Mouse (Mus musculus) yolk sac, embryonic 10.5 days (tissue): ENCODE results near the gene Gm17657.
A peak's percentile ranks its signal among the peaks of the same experiment; 100 is the strongest.
"Not testable (repeated sequence)": the region's sequence is repeated elsewhere in the genome, so short reads cannot be mapped to it uniquely, and the experiment has no call there.

Experiments
- DNase-seq: peaks from one replicate; pipeline ENCODE4 v3.0.0-alpha.2; 2017; ENCODE audit warnings: low spot score

Gm17657 gene

DNA sequence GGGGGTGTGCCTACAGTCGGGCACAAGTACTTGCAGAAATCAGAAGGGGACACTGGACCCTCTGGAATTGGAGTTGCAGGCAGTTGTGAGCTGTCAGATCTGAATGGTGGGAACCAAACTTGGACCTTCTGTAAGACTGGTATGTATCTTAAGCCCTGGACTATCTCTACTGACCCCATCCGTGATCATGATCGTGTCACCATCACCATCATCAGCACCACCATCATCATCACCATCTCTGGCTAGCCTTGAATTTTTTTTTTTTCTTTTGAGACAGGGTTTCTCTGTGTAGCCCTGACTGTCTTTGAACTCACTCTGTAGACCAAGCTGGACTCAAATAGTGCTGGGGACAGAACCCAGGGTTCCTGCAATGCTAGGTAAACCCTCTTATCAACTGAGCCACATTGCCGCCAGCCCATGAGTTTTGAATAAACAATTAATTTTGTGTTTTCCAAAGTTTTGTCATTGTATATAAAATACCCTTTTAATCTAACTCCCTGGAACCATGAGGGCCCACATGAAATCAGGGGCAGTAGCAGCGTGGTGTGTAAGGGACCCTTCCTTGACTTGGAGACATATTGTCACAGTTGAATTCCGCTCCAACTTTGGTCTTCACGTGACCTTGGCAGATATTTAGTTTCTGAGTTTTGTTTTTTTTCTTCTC, 47.3 kb downstream of the Gm17657 start:
- no peak for DNase-seq

DNA sequence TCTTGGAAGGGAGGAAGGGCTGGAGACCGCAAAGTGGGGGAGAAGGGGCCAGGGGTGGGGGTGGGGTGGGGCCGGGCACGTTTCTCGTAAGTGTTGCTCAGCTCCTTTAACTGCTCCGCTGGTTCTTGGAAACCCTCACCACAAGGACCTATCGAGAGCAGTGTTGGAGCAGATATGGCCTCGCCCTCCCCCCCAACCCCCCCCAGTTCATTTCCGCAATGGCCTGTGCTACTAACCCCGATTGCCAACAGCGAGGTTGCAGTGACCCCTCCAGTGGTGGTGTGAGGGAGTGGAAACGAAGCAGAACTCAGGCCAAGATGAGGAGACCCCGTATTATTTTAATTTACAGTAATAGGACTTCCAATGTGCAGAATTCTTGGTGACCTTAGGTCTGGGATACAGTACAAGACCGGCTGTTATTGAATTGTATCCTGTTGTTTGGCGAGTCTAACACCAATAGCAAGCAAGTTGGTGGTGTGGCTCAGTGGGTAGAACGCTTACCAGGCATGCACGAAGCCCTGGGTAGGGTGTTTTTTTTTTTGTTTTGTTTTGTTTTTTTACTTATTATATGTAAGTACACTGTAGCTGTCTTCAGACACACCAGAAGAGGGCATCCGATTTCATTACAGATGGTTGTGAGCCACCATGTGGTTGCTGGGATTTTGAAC, 48.5 kb downstream of the Gm17657 start:
- DNase-seq: peak; percentile 61

DNA sequence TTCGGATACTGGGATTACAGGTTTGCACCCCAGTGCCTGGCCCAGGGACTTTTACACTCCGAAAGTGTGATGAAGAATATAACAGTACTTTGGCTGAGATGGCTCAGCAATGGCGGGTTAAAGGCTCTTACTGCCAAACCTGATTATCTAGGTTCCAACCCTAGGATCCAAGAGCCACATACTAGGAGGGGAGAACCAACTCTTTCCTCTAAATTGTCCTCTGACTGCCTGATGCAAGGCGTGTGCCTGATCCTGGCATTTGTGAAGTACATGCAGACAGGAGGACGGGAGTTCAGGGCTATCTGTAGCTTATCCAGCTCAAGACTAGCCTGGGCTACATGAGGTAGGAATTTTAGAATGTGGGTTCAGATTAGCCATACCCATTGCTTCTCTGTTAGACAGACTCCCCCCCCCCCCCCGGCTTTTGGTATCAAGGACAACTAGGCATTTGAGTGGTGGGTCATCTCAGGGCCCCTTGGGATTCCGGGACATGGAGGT, 49.1 kb downstream of the Gm17657 start:
- DNase-seq: no peak

DNA sequence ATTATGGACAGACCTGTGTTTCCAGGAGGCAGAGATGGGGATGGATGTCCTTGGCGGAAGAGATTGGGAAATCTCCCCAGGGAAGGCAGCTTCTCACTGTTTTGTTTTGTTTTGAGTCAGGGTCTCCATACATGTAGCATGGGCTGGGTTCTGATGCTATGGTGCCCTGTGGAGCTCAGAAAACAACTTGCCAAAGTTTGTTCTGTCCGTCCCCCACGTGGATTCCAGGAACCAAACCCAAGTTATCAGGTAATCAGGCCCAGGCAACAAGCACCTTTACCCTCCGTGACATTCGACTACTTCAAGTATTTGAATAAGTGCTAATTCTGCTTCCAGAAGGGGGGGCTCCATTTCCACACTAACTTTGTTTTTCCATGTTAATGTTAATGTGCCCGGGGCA, 49.9 kb downstream of the Gm17657 start:
- DNase-seq: peak; percentile 77

DNA sequence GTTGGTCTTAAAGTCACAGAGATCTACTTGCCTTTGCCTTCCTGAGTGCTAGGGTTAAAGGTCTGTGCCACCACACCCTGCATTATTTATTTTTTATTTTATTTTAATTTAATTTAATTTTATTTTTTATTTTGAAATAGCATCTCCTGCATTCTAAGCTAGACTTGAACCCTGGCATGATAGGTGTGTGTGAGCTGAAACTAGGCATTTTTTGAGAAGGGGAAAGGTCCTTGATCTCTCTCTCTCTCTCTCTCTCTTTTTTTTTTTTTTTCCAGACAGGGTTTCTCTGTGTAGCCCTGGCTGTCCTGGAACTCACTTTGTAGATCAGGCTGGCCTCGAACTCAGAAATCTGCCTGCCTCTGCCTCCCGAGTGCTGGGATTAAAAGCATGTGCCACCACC, 50.5 kb downstream of the Gm17657 start:
- DNase-seq: not testable (repeated sequence)

DNA sequence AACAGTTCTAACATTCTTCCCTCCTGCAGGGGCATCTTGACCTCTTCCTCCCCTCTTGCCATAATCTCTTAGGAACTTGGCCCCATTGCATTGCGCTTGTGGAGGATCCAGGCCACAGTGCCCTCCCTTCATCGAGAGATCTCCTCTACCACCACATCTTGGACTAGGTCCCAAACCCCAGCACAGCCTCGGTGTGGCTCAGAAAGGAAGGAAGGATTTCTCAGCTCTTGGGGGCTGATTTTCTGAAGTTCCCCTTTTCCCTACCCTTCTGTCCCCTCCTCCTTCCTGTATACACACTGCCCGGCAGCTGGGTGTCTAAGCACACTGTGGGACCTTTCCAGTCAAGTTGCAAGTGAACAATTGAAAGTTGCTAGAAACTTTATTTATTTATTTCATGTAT, 51.4 kb downstream of the Gm17657 start:
- no peak for DNase-seq

DNA sequence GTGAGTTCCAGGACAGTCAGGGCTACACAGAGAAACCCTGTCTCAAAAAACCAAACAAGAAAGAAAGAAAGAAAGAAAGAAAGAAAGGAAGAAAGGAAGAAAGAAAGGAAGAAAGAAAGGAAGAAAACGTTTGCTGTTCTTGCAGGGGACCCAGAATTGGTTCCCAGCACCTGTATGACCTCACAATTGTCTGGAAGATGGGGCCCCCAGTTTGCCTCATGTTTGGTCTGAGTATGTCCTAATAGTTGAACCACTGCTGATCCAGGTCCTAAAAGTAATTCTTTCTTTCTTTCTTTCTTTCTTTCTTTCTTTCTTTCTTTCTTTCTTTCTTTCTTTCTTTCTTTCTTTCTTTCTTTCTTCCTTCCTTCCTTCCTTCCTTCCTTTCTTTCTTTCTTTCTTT, 52.0 kb downstream of the Gm17657 start:
- DNase-seq: not testable (repeated sequence)

DNA sequence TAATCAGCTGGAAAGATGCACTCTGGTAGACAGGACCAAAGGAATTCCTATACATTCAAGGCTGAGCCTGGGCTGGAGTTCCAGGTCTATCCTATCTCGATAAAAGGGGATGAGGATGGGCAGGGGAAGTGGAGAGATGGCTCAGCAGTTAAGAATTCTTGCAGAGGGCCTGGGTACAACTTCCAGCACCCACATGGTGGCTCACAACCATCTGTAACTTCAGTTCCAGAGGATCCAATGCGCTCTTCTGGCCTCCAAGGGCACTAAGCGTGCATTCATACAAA, 52.4 kb downstream of the Gm17657 start:
- DNase-seq: no peak

DNA sequence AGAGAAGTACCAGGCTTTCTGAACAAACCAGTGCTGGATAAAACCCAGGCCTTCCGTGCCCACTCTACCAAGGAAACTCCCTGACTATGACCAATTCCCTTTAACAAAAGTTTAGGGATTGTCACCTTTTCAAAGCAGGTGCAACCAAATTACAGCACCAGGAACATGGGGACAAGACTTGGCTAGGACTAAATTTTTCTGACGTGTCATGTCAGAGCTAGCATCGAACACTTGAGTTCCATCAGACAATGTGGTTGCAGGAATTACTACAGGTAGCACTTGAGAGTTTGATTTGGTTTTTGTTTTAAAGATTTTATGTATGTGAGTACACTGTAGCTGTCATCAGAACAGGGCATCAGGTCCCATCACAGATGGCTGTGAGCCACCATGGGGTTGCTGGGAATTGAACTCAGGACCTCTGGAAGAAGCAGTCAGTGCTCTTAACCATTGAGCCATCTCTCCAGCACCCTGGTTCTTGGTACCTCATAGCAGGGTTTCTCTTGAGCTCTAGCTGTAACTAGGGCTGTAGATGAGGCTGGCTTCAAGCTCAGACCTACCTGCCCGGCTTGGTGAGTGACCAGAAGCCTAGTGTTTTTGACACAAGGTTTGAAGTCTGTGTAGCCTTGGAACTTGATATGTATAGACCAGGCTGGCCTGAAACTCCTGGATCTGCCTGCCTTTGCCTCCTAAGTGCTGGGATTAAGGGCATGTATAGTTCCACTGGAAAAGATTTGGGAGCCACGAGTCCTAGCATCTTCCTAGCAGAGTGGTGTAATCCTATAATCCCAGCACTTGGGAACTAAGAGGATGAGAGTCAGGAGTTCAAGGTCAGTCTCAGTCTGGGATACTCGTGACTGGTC, 53.0 kb downstream of the Gm17657 start:
- DNase-seq: no peak

DNA sequence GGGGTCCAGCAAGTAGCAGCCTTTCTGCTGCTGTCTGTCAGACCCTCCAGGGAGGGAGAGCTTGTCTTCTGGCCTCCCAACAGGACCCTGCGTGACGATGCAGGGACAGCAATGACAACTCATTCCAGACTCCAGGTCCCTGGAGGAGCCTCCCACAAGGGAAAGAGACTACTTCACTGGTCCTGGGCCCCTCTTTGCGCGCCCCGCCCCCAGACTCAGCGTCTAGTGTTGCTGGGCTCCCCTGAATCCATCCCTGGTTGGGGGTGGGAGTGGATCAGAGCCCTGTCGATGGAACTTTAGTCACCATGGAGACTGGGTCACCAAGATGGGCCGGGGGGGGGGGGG, 54.7 kb downstream of the Gm17657 start:
- no peak for DNase-seq

DNA sequence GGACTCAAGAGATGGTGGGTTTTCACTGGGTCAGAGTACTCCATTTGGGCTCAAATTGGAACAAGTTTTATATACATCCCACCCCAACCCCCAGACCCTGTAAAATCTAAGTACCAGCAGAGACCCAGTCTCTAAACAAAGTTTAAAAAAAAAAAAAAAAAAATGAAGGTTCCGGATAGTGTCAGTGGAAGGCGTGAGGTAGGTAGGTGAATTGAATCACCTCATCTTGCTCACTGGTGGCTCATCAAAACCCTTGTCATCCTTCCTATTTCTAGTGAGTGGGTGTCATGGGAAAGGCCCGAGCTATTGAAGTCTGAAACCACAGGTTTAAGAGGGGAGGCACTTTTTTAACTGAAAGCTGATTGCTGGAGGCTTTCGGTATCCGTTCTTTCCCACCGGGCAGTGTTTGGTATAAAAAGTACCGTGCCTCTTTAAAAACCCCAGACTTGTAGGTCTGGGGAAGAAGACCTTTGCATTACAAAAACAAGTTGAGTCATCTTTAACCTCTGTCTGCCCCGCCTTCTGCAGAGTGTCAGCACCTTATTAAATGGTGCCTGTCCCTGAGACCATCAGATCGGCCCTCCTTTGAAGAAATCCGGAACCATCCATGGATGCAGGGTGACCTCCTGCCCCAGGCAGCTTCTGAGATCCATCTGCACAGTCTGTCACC, 55.2 kb downstream of the Gm17657 start:
- DNase-seq: no peak

DNA sequence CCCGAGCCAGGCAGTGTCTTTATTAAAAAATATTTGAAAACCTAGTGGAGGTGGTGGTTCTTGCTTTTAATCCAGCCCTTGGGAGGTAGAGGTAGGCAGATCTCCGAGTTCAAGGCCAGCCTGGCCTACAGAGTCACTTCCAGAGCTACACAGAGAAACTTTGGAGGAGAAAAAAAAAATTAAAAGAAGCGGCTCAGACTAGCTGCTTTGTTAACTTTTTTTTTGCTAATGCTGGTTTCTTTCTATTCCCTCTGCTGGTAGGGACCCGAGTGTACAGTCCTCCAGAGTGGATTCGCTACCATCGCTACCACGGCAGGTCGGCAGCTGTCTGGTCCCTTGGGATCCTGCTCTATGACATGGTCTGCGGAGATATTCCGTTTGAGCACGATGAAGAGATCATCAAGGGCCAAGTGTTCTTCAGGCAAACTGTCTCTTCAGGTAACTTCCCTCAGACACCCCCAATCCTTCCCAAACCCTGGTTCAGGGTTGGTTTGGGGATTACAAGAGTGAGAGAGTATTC, 55.9 kb downstream of the Gm17657 start:
- no peak for DNase-seq

DNA sequence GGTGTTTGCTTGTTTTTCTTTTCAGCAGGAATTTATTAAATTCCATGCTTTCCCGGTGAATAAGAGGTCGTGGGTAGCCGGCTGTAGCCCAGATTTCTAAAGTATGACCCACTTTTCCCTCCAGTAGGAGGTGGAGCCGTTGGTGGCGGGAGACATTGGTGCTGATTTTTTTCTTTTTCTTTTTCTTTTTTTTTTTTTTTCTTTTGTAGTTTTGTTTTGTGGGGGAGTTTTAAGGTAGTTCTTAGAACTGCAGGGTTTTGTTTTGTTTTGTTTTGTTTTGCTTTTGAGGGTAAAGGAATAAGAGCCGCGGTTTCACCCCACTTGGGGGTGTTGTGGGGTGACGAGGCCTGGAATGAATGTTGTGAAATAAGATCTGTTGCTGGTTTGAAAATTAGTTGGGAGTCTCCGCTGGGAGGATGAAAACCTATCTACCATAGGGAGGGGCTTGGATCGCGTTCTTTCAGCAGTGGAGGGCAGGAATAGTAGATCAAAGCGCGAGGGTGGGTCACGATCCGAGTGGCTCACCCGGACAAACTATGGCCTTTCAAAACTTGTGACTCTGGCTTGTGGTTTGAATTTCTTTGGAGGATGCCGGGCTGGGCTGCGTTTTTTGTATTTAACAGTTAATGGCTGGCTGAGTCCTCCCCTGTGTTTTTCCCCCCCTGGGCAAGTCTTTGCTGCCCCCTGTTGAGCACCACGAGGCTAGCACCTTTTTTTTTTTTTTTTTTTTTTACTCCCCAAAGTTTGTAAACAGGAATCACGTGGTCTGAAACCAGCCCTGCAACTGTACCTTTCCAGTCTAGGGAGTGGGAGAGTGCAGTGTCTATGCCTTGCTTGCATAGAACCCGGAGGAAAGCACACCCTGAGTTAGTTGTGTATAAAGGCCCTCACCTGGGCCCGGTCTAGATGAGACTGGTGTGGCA, 56.9 kb downstream of the Gm17657 start:
- peak; percentile 85 for DNase-seq

DNA sequence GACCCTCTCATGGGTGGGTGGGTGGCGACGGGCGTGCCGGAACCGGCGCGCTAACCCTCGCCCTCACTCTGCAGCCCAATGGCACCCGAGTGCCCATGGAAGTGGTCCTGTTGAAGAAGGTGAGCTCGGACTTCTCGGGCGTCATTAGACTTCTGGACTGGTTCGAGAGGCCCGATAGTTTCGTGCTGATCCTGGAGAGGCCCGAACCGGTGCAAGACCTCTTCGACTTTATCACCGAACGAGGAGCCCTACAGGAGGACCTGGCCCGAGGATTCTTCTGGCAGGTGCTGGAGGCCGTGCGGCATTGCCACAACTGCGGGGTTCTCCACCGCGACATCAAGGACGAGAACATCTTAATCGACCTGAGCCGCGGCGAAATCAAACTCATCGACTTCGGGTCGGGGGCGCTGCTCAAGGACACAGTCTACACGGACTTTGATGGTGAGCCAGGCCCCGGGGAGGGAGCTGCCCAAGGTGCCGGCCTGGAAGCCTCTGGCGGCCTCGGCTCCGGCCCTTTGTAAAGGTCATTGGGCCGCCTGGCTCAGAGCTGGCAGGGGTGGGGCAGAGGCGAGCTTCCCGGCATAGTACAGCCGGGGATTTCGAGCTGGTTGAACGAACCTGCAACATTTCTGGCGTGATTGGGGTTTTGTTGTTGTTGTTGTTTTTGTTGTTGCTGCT, 57.7 kb downstream of the Gm17657 start:
- DNase-seq: peak; percentile 69

DNA sequence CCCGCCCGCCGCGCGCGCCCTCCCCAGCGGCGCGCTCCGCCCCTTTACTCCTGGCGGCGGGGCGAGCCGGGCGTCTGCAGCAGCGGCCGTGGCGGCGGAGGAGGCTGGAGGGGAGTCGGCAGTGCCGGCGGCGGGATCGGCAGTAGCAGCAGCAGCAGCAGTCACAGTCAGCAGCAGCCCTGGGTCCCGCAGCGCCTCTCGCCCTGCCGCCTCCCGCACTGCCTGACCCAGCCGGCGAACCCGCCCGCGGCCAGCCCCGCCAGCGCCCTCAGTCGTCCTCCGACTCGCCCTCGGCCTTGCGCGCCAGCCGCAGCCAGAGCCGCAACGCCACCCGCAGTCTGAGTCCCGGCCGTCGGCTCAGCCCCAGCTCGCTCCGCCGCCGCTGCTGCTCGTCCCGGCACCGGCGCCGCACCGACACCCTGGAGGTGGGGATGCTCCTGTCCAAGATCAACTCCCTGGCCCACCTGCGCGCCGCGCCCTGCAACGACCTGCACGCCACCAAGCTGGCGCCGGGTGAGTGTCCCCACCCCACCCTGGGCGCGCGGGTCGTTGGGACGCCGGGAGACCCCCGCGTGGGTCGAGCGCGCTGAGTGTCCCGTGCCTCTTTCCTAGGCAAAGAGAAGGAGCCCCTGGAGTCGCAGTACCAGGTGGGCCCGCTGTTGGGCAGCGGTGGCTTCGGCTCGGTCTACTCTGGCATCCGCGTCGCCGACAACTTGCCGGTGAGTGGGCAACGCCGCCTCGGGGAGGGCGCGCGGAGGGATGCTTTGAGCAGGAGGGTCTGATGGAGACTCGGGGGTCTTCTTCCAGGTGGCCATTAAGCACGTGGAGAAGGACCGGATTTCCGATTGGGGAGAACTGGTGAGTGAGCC, 58.5 kb downstream of the Gm17657 start, which contains the start of gene Pim1:
Gene Pim1, plus strand, starts transcription at position 41 of the 869 bp plus-strand sequence.
- no peak for DNase-seq

DNA sequence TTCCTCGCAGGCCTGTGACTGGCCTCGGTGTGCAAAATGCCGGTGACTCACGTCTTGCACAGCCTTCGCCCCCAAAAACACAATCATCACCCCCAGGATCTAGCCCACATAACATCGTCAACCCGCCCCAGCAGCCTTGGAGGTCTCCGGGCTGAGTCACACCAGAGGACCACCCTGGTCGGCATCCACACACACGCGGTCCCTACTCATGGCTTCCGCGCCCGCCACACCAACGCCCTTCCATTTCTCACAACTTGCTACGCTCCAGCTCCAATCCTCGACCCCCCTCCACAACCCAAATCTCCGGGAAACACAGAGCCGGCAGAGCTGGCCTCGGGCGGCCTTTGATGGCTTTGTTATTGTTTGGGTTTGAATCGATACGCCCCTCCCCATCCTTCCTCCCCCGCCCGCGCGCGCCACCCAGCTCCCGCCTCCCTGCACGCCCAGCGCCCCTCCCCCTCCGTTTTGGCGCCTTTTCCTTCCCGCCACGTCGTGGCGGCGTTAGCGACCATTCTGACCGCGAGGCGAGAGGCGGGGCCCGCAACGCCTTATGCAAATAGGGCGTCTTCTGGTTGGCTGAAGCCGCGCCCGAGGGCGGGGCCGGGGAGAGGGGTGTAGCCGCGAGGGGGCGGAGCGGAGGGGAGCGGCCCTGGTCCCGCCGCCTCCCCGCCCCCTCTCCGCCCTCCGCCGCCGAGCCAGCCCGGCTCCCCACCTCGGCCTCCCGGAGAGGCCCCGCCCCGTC, 59.3 kb downstream of the Gm17657 start:
- peak; percentile 100 for DNase-seq

DNA sequence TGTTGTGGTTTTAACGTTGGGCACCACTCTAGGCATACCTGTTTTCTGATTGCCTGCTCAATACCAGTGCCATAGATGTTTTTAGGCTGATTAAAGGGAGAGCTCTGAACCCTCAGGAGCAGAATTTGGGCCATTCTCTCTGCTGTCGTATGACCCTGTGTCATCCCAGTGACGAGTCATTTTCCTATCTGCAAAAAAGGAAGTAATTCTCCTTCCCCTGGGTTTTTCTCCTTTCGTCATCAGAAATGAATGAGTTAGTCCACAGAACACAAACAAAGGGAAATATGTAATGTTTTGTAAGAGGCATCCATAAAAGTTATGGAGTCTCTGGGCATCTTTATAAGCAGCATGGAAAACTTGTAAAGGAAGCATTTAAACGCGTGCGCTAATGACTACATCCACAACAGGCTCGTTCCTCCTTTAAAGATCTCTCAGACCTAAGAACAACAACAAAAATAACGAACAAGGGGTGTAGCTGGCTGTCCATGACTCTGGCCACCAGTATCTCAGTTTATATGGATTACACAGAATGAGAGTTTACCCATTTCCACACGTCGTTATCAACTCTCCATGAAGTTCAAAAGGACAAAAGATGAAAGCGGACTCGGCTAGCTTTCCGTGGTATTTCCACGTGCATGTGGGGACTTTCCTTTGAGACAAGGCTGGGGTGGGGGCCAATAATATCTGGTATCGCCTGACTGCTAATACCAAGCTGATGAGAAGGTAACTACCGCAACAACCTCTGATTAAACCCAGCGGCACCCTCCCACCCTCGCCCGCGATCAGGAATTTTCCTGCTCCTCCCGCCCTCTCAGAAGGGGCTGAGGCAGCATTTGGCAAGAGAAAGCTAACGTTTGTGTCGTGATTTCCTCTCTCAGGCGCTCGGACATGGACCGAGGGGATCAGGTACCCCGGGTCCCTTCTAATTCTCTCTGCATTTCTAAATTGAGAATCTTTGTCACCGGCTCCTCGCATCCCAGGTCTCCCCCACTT, 60.2 kb downstream of the Gm17657 start:
- DNase-seq: peak; percentile 57
